ENCODE assay signal across 9 mouse cellular contexts in genomic region chr11:96007516-96008235, GRCm38 (mm10). TPM values are rescaled to one million over a fixed set of nuclear protein-coding genes. Genes with fewer than 3 reads are reported as not detected.
A peak's percentile ranks its signal among the peaks of the same experiment; 100 is the strongest.
DNase-seq lines count a peak whose midpoint lies in the region; ATAC-seq lines count a peak whose summit lies in the region.
"Had no signal": no experiment of that assay in that cellular context is flagged by ENCODE, and none has a peak within 500 bp of the region (broad histone marks: within the 10 kb centered on the region; RNA-seq: fewer than 3 reads in every experiment).

No protein-coding gene starts in this region.

- peaks cover 9% of the 10 kb centered on the region for H3K4me1 ChIP-seq in neural tube, embryonic 11.5 days (ENCODE audit: control insufficient read depth, insufficient read depth, low read length)
- peaks cover 26% of the 10 kb centered on the region for H3K4me1 ChIP-seq in embryonic facial prominence, embryonic 15.5 days
- peaks cover 9% of the 10 kb centered on the region for H3K4me1 ChIP-seq in hindbrain, embryonic 12.5 days

- H3K9ac ChIP-seq in neural tube, embryonic 11.5 days (ENCODE audit: low read length): peak overlapping the region; percentile 98
- H3K9ac ChIP-seq in embryonic facial prominence, embryonic 15.5 days: peak overlapping the region; percentile 85
- H3K9ac ChIP-seq in hindbrain, embryonic 12.5 days: peak overlapping the region; percentile 94

- peak; percentile 75 for DNase-seq in neural tube, embryonic 11.5 days (ENCODE audit: low spot score)
- DNase-seq in neural tube, embryonic 10.5 days (ENCODE audit: extremely low spot score, low spot score): no peak
- peak; percentile 16 for DNase-seq in lung, postnatal 14 days
- no peak for DNase-seq in layer of hippocampus, adult 11-12 months (ENCODE audit: low spot score)
- no peak for DNase-seq in frontal cortex, postnatal 36 days (ENCODE audit: low spot score in 2 of 2)
- DNase-seq in adrenal gland, postnatal 25 days: no peak

- ATAC-seq in neural tube, embryonic 11.5 days (ENCODE audit: insufficient read depth, low FRiP score, low TSS enrichment): peak; percentile 46; the same call in 1 of the 2 replicates
- ATAC-seq in embryonic facial prominence, embryonic 15.5 days (ENCODE audit: insufficient number of reproducible peaks, low FRiP score, low TSS enrichment, low read depth): no peak
- no peak; the same call in 1 of the 2 replicates for ATAC-seq in hindbrain, embryonic 12.5 days (ENCODE audit: low FRiP score)

- H3K27ac ChIP-seq in neural tube, embryonic 11.5 days (ENCODE audit: low read depth, low read length): peak overlapping the region; percentile 99
- H3K27ac ChIP-seq in embryonic facial prominence, embryonic 15.5 days (replicated peaks): peak overlapping the region; percentile 95
- peak overlapping the region; percentile 98 for H3K27ac ChIP-seq in hindbrain, embryonic 12.5 days

- H3K4me2 ChIP-seq in neural tube, embryonic 11.5 days (ENCODE audit: low read depth): peak overlapping the region; percentile 93
- H3K4me2 ChIP-seq in embryonic facial prominence, embryonic 15.5 days (replicated peaks): peak overlapping the region; percentile 97
- peak overlapping the region; percentile 73 for H3K4me2 ChIP-seq in hindbrain, embryonic 12.5 days (replicated peaks)

- H3K9me3 ChIP-seq in neural tube, embryonic 11.5 days (ENCODE audit: control insufficient read depth, low read length): no peaks in the 10 kb centered on the region
- H3K9me3 ChIP-seq in embryonic facial prominence, embryonic 15.5 days (replicated peaks): no peaks in the 10 kb centered on the region
- no peaks in the 10 kb centered on the region for H3K9me3 ChIP-seq in hindbrain, embryonic 12.5 days (replicated peaks)

- WGBS in neural tube, embryonic 11.5 days: under 1% methylated on average over 33 of the region's 33 CpGs
- under 1% methylated on average over 33 of the region's 33 CpGs for WGBS in embryonic facial prominence, embryonic 15.5 days
- WGBS in hindbrain, embryonic 12.5 days: under 1% methylated on average over 32 of the region's 33 CpGs

- H3K4me3 ChIP-seq in neural tube, embryonic 11.5 days (ENCODE audit: low read depth, low read length): peak overlapping the region; percentile 100
- peak overlapping the region; percentile 81 for H3K4me3 ChIP-seq in embryonic facial prominence, embryonic 15.5 days (replicated peaks)
- peak overlapping the region; percentile 92 for H3K4me3 ChIP-seq in hindbrain, embryonic 12.5 days

- no peaks in the 10 kb centered on the region for H3K36me3 ChIP-seq in neural tube, embryonic 11.5 days (ENCODE audit: control insufficient read depth, insufficient read depth, low read length)
- no peaks in the 10 kb centered on the region for H3K36me3 ChIP-seq in embryonic facial prominence, embryonic 15.5 days
- H3K36me3 ChIP-seq in hindbrain, embryonic 12.5 days: no peaks in the 10 kb centered on the region

- H3K27me3 ChIP-seq in neural tube, embryonic 11.5 days (ENCODE audit: control insufficient read depth, insufficient read depth, low read length): no peaks in the 10 kb centered on the region
- peaks cover 4% of the 10 kb centered on the region for H3K27me3 ChIP-seq in embryonic facial prominence, embryonic 15.5 days
- no peaks in the 10 kb centered on the region for H3K27me3 ChIP-seq in hindbrain, embryonic 12.5 days

RNA-seq across cellular contexts. Expression of gene Igf2bp1, which starts 1.9 kb away (rescaled TPM):
- 80.8 and 84.4 TPM in 2 replicates for polyA plus RNA-seq in neural tube, embryonic 11.5 days (2014; fragmentation: Nextera tagmentation; extraction: Ambion mirVana)
- 33.0 and 38.6 TPM in 2 replicates for polyA plus RNA-seq in embryonic facial prominence, embryonic 15.5 days (2015; fragmentation: Nextera tagmentation; extraction: Ambion mirVana)
- 71.1 and 73.3 TPM in 2 replicates for polyA plus RNA-seq in hindbrain, embryonic 12.5 days (2016; fragmentation: Nextera tagmentation; extraction: Ambion mirVana)
- 3.9 and 5.1 TPM in 2 replicates for total RNA-seq in adrenal gland, postnatal 25 days (2021)
- polyA plus RNA-seq: cerebellum, adult 2 months had no signal

RNA-seq across cellular contexts. Expression of gene Gip, which starts 16.7 kb away (rescaled TPM):
- not detected in 2 replicates for polyA plus RNA-seq in neural tube, embryonic 11.5 days (2014; fragmentation: Nextera tagmentation; extraction: Ambion mirVana)
- polyA plus RNA-seq in embryonic facial prominence, embryonic 15.5 days (2015; fragmentation: Nextera tagmentation; extraction: Ambion mirVana): not detected in 2 replicates
- polyA plus RNA-seq in hindbrain, embryonic 12.5 days (2016; fragmentation: Nextera tagmentation; extraction: Ambion mirVana): not detected in 2 replicates
- total RNA-seq in adrenal gland, postnatal 25 days (2021): not detected in 2 replicates
- polyA plus RNA-seq: cerebellum, adult 2 months had no signal

RNA-seq across cellular contexts. Expression of gene Snf8, which starts 27.0 kb away (rescaled TPM):
- 41.7 and 46.6 TPM in 2 replicates for polyA plus RNA-seq in neural tube, embryonic 11.5 days (2014; fragmentation: Nextera tagmentation; extraction: Ambion mirVana)
- polyA plus RNA-seq in embryonic facial prominence, embryonic 15.5 days (2015; fragmentation: Nextera tagmentation; extraction: Ambion mirVana): 100 and 103 TPM in 2 replicates
- polyA plus RNA-seq in hindbrain, embryonic 12.5 days (2016; fragmentation: Nextera tagmentation; extraction: Ambion mirVana): 115 and 118 TPM in 2 replicates
- 85.0 and 87.0 TPM in 2 replicates for total RNA-seq in adrenal gland, postnatal 25 days (2021)

RNA-seq across cellular contexts. Expression of gene Ube2z, which starts 57.5 kb away (rescaled TPM):
- polyA plus RNA-seq in neural tube, embryonic 11.5 days (2014; fragmentation: Nextera tagmentation; extraction: Ambion mirVana): 26.7 and 29.7 TPM in 2 replicates
- 46.3 and 47.1 TPM in 2 replicates for polyA plus RNA-seq in embryonic facial prominence, embryonic 15.5 days (2015; fragmentation: Nextera tagmentation; extraction: Ambion mirVana)
- 40.7 and 43.4 TPM in 2 replicates for polyA plus RNA-seq in hindbrain, embryonic 12.5 days (2016; fragmentation: Nextera tagmentation; extraction: Ambion mirVana)
- 46.2 and 48.4 TPM in 2 replicates for total RNA-seq in adrenal gland, postnatal 25 days (2021)

Comparison
In these comparisons a context has a peak if more than half of its experiments do, and no peak if none do; other contexts are left out.
1. DNase-seq: peak in neural tube, embryonic 11.5 days (single experiment) and lung, postnatal 14 days (single experiment); none in neural tube, embryonic 10.5 days (single experiment), layer of hippocampus, adult 11-12 months (single experiment), frontal cortex, postnatal 36 days (0 of 2) and adrenal gland, postnatal 25 days (single experiment).
2. Peak in every context shown above with its lines, with median percentiles within 50 percentile points of each other: H3K27ac ChIP-seq, H3K4me2 ChIP-seq, H3K4me3 ChIP-seq and H3K9ac ChIP-seq.